ENCODE assay signal across 8 mouse cellular contexts in the genomic region with DNA sequence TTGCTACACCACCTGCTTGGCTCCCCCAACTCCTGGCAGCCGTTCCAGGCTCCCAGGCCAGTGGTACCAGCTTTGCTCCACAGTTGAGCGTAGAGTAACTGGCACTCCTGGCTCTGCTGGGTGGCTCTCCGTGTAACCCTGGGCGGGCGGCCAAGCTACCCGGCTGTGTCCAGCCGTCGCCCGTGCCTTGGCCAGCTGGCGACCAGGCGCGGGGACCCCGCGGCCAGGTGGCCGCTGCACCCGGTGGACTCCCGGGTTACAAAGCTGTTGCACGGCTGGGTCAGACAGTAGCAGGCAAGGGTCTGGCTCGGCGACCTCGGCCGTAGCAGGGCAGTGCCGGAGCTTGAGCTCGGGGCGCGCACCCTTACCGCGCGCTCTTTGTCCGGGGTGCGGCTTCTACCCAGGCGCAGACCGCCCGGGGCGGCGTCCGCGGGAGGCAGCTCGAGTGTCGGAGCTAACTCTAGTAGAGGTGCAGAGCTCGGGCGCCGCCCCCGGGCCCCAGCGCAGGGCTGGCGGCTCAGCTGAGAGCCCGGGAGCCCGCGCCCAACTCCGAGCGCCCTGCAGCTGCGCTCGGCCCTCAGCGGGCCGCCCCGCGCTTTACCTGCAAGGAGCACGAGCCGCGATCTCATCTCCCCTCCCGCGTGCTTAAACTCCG. TPM values are rescaled to one million over a fixed set of nuclear protein-coding genes. Genes with fewer than 3 reads are reported as not detected.
A peak's percentile ranks its signal among the peaks of the same experiment; 100 is the strongest.
DNase-seq lines count a peak whose midpoint lies in the region; ATAC-seq lines count a peak whose summit lies in the region.

No protein-coding gene starts in this region.

- H3K36me3 ChIP-seq in hindbrain, embryonic 13.5 days, result 0 out of 2 replicates have a peak, but pooled peaks cover under 1% of the 10 kb centered on the region

- H3K9me3 ChIP-seq in hindbrain, embryonic 13.5 days, result no peaks in the 10 kb centered on the region

- peak; percentile 88 for ATAC-seq in hindbrain, embryonic 13.5 days (ENCODE audit: low FRiP score)

- H3K27me3 ChIP-seq in hindbrain, embryonic 13.5 days, result peaks cover 3% of the 10 kb centered on the region; the same call in 1 of the 2 replicates

- H3K9ac ChIP-seq in hindbrain, embryonic 13.5 days, result peak overlapping the region; percentile 94

- peak overlapping the region; percentile 87 for H3K4me3 ChIP-seq in hindbrain, embryonic 13.5 days

- peak; percentile 59 for DNase-seq in layer of hippocampus, adult 11-12 months (ENCODE audit: low spot score)
- DNase-seq in layer of hippocampus, adult 9-10 months (ENCODE audit: low spot score), result no peak
- DNase-seq in cerebellum, adult 9-11 months, result peak; percentile 94
- peak; percentile 55 to 56 for DNase-seq in frontal cortex, postnatal 36 days (ENCODE audit: low spot score in 2 of 2)
- peak; percentile 61 to 65 for DNase-seq in layer of hippocampus, postnatal 36 days
- peak; percentile 75 to 87 for DNase-seq in lung, postnatal 4 days
- peak; percentile 44 to 68 for DNase-seq in right cerebral cortex, adult 2 months (ENCODE audit: low spot score in 2 of 2)

- peak overlapping the region; percentile 95 for H3K27ac ChIP-seq in hindbrain, embryonic 13.5 days

- peak overlapping the region; percentile 79 for H3K4me2 ChIP-seq in hindbrain, embryonic 13.5 days

- H3K4me1 ChIP-seq in hindbrain, embryonic 13.5 days (replicated peaks), result peaks cover 41% of the 10 kb centered on the region

- under 1% methylated on average over 59 of the region's 63 CpGs for WGBS in hindbrain, embryonic 13.5 days

RNA-seq across cellular contexts. Expression of gene Tmtc4, which starts 1.1 kb away (rescaled TPM):
- polyA plus RNA-seq in hindbrain, embryonic 13.5 days (2015; fragmentation: Nextera tagmentation; extraction: Ambion mirVana), result 57.7 and 58.5 TPM in 2 replicates
- 10 to 100 TPM; 21.5 to 23.5 TPM for total RNA-seq in layer of hippocampus, postnatal 36 days (2021)
